Comparison of ENCODE assay signal across 21 mouse cellular contexts in the genomic region with DNA sequence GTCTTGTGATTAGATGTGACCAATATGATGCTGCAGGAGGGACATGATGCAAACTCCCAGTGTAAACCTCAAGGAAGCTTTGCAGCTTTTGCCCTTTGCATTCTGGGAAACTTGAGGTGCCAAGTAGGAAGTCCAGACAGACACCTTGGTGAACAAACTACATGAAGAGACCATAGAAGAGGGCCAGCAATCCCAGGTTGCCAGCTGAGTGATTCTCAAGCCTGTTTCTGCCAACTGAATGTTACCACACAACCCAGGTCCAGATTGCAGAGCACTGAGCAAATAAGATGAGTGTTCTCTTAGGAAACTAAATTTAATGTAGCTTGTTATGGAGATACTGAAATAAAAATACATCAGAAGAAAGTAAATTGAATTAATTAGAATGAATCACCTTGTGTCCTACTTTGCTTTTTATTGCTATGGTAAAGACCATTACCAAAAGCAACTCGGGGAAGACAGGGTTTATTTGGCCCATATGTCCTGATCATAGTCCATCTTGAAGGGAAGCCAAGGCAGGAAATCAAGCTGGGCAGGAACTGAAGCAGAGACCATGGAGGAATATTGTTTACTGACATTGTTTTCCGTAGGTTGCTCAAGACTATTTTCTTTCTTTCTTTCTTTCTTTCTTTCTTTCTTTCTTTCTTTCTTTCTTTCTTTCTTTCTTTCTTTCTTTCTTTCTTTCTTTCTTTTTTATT. TPM values are rescaled to one million over a fixed set of nuclear protein-coding genes. Genes with fewer than 3 reads are reported as not detected.
DNase-seq lines count a peak whose midpoint lies in the region; ATAC-seq and TF ChIP-seq lines count a peak whose summit lies in the region.
"Had no signal": no experiment of that assay in that cellular context is flagged by ENCODE, and none has a peak within 500 bp of the region (broad histone marks: within the 10 kb centered on the region; RNA-seq: fewer than 3 reads in every experiment).

No protein-coding gene starts in this region.

- no peak overlapping the region for H3K27ac ChIP-seq in forebrain, postnatal 0 days (ENCODE audit: low read depth, low read length)
- H3K27ac ChIP-seq: hindbrain, embryonic 15.5 days; limb, embryonic 13.5 days; stomach, postnatal 0 days had no signal

- 87% methylated on average over 2 of the region's 2 CpGs for WGBS in forebrain, postnatal 0 days

- no peaks in the 10 kb centered on the region for H3K4me1 ChIP-seq in forebrain, postnatal 0 days (ENCODE audit: insufficient read depth)
- H3K4me1 ChIP-seq: hindbrain, embryonic 15.5 days; limb, embryonic 13.5 days had no signal

- no peak overlapping the region for H3K4me3 ChIP-seq in forebrain, postnatal 0 days (ENCODE audit: low read depth, low read length)
- H3K4me3 ChIP-seq: hindbrain, embryonic 15.5 days; limb, embryonic 13.5 days had no signal

- no peak for TF ChIP-seq CTCF in forebrain, postnatal 0 days (IDR thresholded peaks at IDR 0.05; ENCODE audit: low read depth)

- H3K27me3 ChIP-seq in forebrain, postnatal 0 days (ENCODE audit: insufficient read depth, low read length), result no peaks in the 10 kb centered on the region
- H3K27me3 ChIP-seq: hindbrain, embryonic 15.5 days; limb, embryonic 13.5 days had no signal

- H3K4me2 ChIP-seq in forebrain, postnatal 0 days (ENCODE audit: low read depth), result no peak overlapping the region
- H3K4me2 ChIP-seq: hindbrain, embryonic 15.5 days; limb, embryonic 13.5 days; midbrain, embryonic 11.5 days had no signal

- no peak overlapping the region for H3K9ac ChIP-seq in forebrain, postnatal 0 days
- H3K9ac ChIP-seq: hindbrain, embryonic 15.5 days; limb, embryonic 13.5 days; liver, postnatal 0 days had no signal

- no peaks in the 10 kb centered on the region for H3K36me3 ChIP-seq in forebrain, postnatal 0 days (ENCODE audit: insufficient read depth)
- H3K36me3 ChIP-seq: hindbrain, embryonic 15.5 days; limb, embryonic 13.5 days had no signal

- DNase-seq in layer of hippocampus, adult 8-10 months (ENCODE audit: low spot score in 2 of 2), result peak; percentile 15
- DNase-seq in layer of hippocampus, postnatal 14 days (ENCODE audit: low spot score in 2 of 2), result no peak
- DNase-seq in MN1 (ENCODE audit: low spot score), result peak; percentile 14
- DNase-seq in cerebellum, adult 18-20 months, result peak; percentile 36 to 49
- peak; percentile 20 to 53 for DNase-seq in frontal cortex, postnatal 36 days (ENCODE audit: low spot score in 2 of 2)
- DNase-seq in testis, postnatal 10 days (ENCODE audit: low spot score), result no peak
- DNase-seq in forebrain, postnatal 0 days, result no peak
- DNase-seq: gastrocnemius, postnatal 10 days; heart, postnatal 14 days; kidney, adult 11 months; kidney, postnatal 25 days; liver, postnatal 0 days; lung, postnatal 4 days; thymus, postnatal 4 days had no signal

- H3K9me3 ChIP-seq in forebrain, postnatal 0 days (ENCODE audit: low read length), result no peaks in the 10 kb centered on the region
- H3K9me3 ChIP-seq: hindbrain, embryonic 15.5 days; limb, embryonic 13.5 days had no signal

- ATAC-seq in forebrain, postnatal 0 days, result no peak
- ATAC-seq: liver, postnatal 0 days had no signal

RNA-seq across cellular contexts. Expression of a gene that starts 38.2 kb away (rescaled TPM):
- total RNA-seq in layer of hippocampus, adult 8-10 months (2022), result 1 to 10 TPM in 1 of 4 experiments, under 1 TPM in 3; 0.37 to 1.3 (median 0.57) TPM
- under 1 TPM; 0.74 to 0.88 TPM for total RNA-seq in layer of hippocampus, postnatal 14 days (2021)
- 0.48 and 0.85 TPM in 2 replicates for total RNA-seq in forebrain, postnatal 0 days (2014; rRNA removed)
- polyA plus RNA-seq in forebrain, postnatal 0 days (2015; fragmentation: Nextera tagmentation; extraction: Ambion mirVana), result 0.23 TPM in 1 of 2 replicates, not detected in the other
- total RNA-seq: heart, postnatal 14 days had no signal
- polyA plus RNA-seq: C2C12; forebrain, embryonic 11.5 days; hindbrain, embryonic 15.5 days; limb, embryonic 13.5 days; liver, postnatal 0 days; midbrain, embryonic 11.5 days; spleen, adult 2 months; stomach, postnatal 0 days had no signal

Comparison
In these comparisons a context has a peak if more than half of its experiments do, and no peak if none do; other contexts are left out.
1. DNase-seq: peak in layer of hippocampus, adult 8-10 months (2 of 2), MN1 (single experiment), cerebellum, adult 18-20 months (2 of 2) and frontal cortex, postnatal 36 days (2 of 2); none in layer of hippocampus, postnatal 14 days (0 of 2), testis, postnatal 10 days (single experiment) and forebrain, postnatal 0 days (single experiment).